Mouse (Mus musculus) right cerebral cortex, postnatal 14 days (tissue): ENCODE data around the gene Gng8.

Experiments used
- DNase-seq: peaks from one replicate; pipeline ENCODE4 v3.0.0; 2022

Gene Gng8

GRCm38 (mm10) chr7:16877717-16878116 lies 13.9 kb upstream of the Gng8 start:
- no peak for DNase-seq

- no peak for DNase-seq
Observed at GRCm38 (mm10) chr7:16879796-16880547, 11.6 kb upstream of the Gng8 start.

GRCm38 (mm10) chr7:16880615-16881014 lies 11.0 kb upstream of the Gng8 start:
- DNase-seq = no peak

DNA sequence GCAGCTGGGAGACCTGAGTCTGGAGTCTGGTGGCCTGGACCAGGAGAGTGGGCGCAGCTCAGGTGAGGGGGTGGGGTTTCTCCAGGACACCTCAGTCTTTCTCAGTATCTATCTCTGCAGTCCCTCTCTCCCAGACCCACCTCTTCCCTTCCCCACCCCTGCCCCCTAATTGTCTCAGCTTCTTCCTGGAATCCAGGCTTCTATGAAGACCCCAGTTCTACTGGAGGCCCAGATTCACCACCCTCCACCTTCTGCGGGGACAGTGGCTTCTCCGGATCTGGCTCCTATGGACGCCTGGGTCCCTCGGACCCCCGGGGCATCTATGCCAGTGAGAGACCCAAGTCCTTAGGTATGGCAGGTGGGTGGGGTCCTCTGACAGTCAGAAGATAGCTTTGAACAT lies 8.4 kb upstream of the Gng8 start:
- no peak for DNase-seq

- DNase-seq = no peak
Observed at GRCm38 (mm10) chr7:16884334-16884733, 7.3 kb upstream of the Gng8 start.

- DNase-seq = no peak
Observed at GRCm38 (mm10) chr7:16885271-16885776, 6.3 kb upstream of the Gng8 start.

DNA sequence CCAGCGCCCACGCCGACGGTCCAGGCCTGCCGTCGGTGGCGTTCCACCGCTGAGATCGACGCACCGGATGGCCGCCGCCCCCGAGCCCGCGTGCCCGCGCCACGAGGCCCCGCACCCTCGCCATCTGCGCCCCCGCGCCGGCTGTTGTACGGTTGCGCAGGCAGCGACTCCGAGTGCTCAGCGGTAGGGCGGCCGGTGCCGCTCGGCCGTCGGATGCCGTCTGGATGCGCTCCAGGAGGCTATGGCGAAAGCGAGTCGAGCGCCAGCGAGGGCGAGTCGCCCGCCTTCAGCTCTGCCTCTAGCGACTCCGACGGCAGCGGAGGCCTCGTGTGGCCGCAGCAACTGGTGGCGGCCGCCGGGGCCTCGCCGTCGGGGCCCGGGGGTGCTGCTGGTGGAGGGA lies 5.7 kb upstream of the Gng8 start:
- DNase-seq = no peak

GRCm38 (mm10) chr7:16890536-16890935 lies 1.1 kb upstream of the Gng8 start:
- no peak for DNase-seq

DNA sequence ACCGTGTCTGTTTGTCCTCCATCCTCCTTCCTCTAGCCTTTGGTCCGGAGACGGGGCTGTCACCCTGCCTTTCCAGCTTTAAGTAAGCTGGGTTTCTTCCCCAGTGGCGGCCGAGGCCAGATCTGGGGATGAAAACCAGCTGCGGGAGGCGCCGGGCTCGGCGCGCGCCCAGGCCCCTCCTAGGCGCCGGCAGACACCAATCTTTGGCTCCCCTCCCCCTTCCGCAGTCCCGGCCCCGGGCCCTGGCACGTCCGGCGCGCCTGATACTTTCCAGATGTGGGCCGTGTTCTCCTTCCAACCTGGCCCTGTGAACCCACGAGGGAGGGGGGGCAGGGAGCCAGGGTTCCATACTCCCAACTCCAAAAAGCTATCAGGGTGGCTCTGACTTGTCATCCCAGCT lies 642 bp upstream of the Gng8 start:
- no peak for DNase-seq

GRCm38 (mm10) chr7:16892352-16892730 lies 755 bp downstream of the Gng8 start:
- no peak for DNase-seq

DNA sequence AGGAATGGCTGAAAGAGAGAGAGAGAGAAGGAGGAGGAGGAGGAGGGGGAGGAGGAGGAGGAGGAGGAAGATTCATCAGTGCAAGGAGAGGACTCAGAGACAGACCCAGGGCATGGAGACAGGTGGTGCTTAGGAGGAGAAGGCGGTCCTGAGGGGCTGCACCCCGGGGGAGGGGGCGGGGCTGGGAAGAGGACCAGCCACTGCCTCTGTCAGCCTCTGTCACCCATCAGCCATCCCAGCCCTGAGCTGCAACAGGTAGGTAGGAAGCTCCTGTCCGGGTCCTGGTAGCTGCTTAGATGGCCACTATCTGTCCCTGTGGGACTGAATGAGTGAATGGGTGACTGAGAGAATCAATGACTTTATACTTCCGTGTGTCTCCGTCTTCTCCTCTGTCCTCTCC lies 2.0 kb downstream of the Gng8 start:
- no peak for DNase-seq

- DNase-seq = no peak
Observed at GRCm38 (mm10) chr7:16894279-16894678, 2.7 kb downstream of the Gng8 start.

GRCm38 (mm10) chr7:16895000-16895399 lies 3.4 kb downstream of the Gng8 start:
- peak; percentile 70 for DNase-seq

DNA sequence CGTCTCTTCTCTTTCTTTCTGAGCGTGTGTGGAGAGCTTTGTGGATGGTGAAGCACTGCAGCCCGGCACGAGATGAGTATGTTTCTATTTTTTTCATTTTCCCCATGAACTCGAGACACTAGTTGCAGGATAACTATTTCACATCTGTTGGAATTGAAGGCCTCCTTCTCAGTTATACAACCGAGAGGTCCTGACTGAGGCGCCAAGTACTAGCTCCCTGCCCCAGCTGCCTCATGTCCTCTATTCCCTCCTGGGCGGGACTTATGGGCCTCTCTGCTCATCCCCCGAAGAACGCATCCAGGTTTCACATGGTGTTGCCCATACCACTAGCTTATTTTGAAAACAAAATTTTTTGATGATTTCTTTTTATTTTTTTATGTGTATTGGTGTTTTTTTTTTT lies 3.9 kb downstream of the Gng8 start:
- DNase-seq = no peak

GRCm38 (mm10) chr7:16900526-16900925 lies 8.9 kb downstream of the Gng8 start:
- no peak for DNase-seq

- DNase-seq = no peak
Observed at GRCm38 (mm10) chr7:16903439-16903955, 11.9 kb downstream of the Gng8 start.

GRCm38 (mm10) chr7:16904120-16904675 lies 12.6 kb downstream of the Gng8 start:
- no peak for DNase-seq

- DNase-seq = no peak
Observed at GRCm38 (mm10) chr7:16905491-16906021, 14.0 kb downstream of the Gng8 start.

GRCm38 (mm10) chr7:16906281-16906680 lies 14.7 kb downstream of the Gng8 start, which contains the start of gene Ptgir:
Gene Ptgir, plus strand, starts transcription at chr7:16906490.
- DNase-seq = no peak

- DNase-seq = no peak
Observed at GRCm38 (mm10) chr7:16906889-16907559, 15.4 kb downstream of the Gng8 start.

- DNase-seq = no peak
Observed at GRCm38 (mm10) chr7:16907842-16908241, 16.3 kb downstream of the Gng8 start.

GRCm38 (mm10) chr7:16908367-16908766 lies 16.8 kb downstream of the Gng8 start:
- DNase-seq = no peak

GRCm38 (mm10) chr7:16908859-16909258 lies 17.3 kb downstream of the Gng8 start:
- no peak for DNase-seq

- DNase-seq = no peak
Observed at GRCm38 (mm10) chr7:16909909-16910308, 18.3 kb downstream of the Gng8 start.
